Mouse (Mus musculus): ENCODE measurements around the gene Mtfr1l. TPM values are rescaled to one million over a fixed set of nuclear protein-coding genes. Genes with fewer than 3 reads are reported as not detected.
A peak's percentile ranks its signal among the peaks of the same experiment; 100 is the strongest.
"Not testable (repeated sequence)": the region's sequence is repeated elsewhere in the genome, so short reads cannot be mapped to it uniquely, and the experiment has no call there.

The Mtfr1l gene
- total and polyA plus RNA-seq, 2 experiments from 2014 or later = 167 to 191 TPM

GRCm38 (mm10) chr4:134510396-134510795 is 24.8 kb downstream of the Mtfr1l start:
- H3K4me3 ChIP-seq (ENCODE audit: low read depth, low read length) = no peak overlapping the region
- 78% methylated on average over 4 of the region's 4 CpGs for WGBS
- no peak for TF ChIP-seq CTCF (IDR thresholded peaks at IDR 0.05)
- 0 out of 2 replicates have a peak overlapping the region, but pooled peaks have one; percentile 12 for H3K27ac ChIP-seq (ENCODE audit: low read depth, low read length)
- peak; percentile 29 for ATAC-seq (ENCODE audit: low FRiP score)
- peaks cover 19% of the 10 kb centered on the region for H3K36me3 ChIP-seq (ENCODE audit: insufficient read depth, low read length)
- DNase-seq (ENCODE audit: low spot score) = no peak
- H3K9me3 ChIP-seq (ENCODE audit: low read length) = no peaks in the 10 kb centered on the region
- H3K27me3 ChIP-seq (ENCODE audit: insufficient read depth, low read length) = no peaks in the 10 kb centered on the region
- peaks cover 6% of the 10 kb centered on the region; the same call in 1 of the 2 replicates for H3K4me1 ChIP-seq (ENCODE audit: insufficient read depth, low read length)
- 0 out of 2 replicates have a peak overlapping the region, but pooled peaks have one; percentile 98 for H3K4me2 ChIP-seq (ENCODE audit: low read depth, low read length, poor library complexity, severe bottlenecking)
- no peak overlapping the region for H3K9ac ChIP-seq (replicated peaks; ENCODE audit: low read length, poor library complexity, severe bottlenecking)

- Histone ChIP-seq H3K9me3 (ENCODE audit: low read length) (no peaks in the 10 kb centered on the region), H3K27ac (ENCODE audit: low read depth, low read length) (no peak overlapping the region), H3K27me3 (ENCODE audit: insufficient read depth, low read length) (no peaks in the 10 kb centered on the region), H3K4me1 (ENCODE audit: insufficient read depth, low read length) (peaks cover 6% of the 10 kb centered on the region; the same call in 1 of the 2 replicates), H3K4me3 (ENCODE audit: low read depth, low read length) (no peak overlapping the region), H3K4me2 (ENCODE audit: low read depth, low read length, poor library complexity, severe bottlenecking) (no peak overlapping the region), H3K36me3 (ENCODE audit: insufficient read depth, low read length) (peaks cover 19% of the 10 kb centered on the region), H3K9ac (replicated peaks; ENCODE audit: low read length, poor library complexity, severe bottlenecking) (no peak overlapping the region)
- DNase-seq (ENCODE audit: low spot score) (no peak), ATAC-seq (ENCODE audit: low FRiP score) (no peak)
- TF ChIP-seq CTCF (IDR thresholded peaks at IDR 0.05) = no peak
- 86% methylated on average over 19 of the region's 19 CpGs for WGBS
Observed at GRCm38 (mm10) chr4:134506713-134507112, 28.5 kb downstream of the Mtfr1l start.

DNA sequence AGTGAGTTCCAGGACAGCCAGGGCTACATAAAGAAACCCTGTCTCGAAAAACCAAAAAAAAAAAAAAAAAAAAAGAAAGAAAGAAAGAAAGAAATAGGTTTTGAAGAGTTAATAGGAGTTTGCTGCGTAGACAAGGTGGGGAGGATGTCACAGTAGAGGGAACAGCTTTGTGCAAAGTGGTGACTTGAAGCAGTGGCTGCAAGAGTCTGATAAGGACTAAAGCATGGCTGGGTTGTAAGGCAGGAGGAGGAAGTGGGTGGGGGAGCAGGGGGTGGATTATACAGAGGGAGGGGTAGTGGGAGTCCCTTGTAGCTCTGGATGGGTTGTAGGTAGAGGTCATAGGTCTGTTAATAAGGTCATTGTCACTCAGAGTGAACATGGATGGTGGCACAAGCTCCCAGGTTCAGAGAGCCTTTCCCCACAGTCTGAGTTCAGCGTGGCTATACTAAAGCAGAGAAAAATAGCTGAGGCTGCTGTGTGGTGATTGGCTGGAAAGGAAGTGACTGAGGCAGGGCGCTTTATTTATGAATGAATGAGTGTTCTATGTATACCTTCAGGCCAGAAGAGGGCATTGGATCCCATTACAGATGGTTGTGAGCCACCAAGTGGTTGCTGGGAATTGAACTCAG is 29.1 kb downstream of the Mtfr1l start:
- ATAC-seq (ENCODE audit: low FRiP score) = no peak
- no peak for TF ChIP-seq CTCF (IDR thresholded peaks at IDR 0.05)

GRCm38 (mm10) chr4:134505303-134505789 is 29.8 kb downstream of the Mtfr1l start:
- TF ChIP-seq CTCF (IDR thresholded peaks at IDR 0.05) = no peak
- ATAC-seq (ENCODE audit: low FRiP score) (no peak), DNase-seq (ENCODE audit: low spot score) (no peak)
- Histone ChIP-seq H3K4me2 (ENCODE audit: low read depth, low read length, poor library complexity, severe bottlenecking) (no peak overlapping the region), H3K4me3 (ENCODE audit: low read depth, low read length) (no peak overlapping the region), H3K4me1 (ENCODE audit: insufficient read depth, low read length) (no peaks in the 10 kb centered on the region), H3K9ac (replicated peaks; ENCODE audit: low read length, poor library complexity, severe bottlenecking) (no peak overlapping the region), H3K9me3 (ENCODE audit: low read length) (no peaks in the 10 kb centered on the region), H3K27me3 (ENCODE audit: insufficient read depth, low read length) (no peaks in the 10 kb centered on the region), H3K27ac (ENCODE audit: low read depth, low read length) (no peak overlapping the region), H3K36me3 (ENCODE audit: insufficient read depth, low read length) (peaks cover 19% of the 10 kb centered on the region)
- WGBS = 90% methylated on average over 4 of the region's 4 CpGs

More for the DNA sequence above, 29.1 kb downstream of the Mtfr1l start:
- H3K9ac ChIP-seq (replicated peaks; ENCODE audit: low read length, poor library complexity, severe bottlenecking) = no peak overlapping the region
- no peaks in the 10 kb centered on the region for H3K27me3 ChIP-seq (ENCODE audit: insufficient read depth, low read length)
- no peak overlapping the region for H3K27ac ChIP-seq (ENCODE audit: low read depth, low read length)
- H3K4me2 ChIP-seq (ENCODE audit: low read depth, low read length, poor library complexity, severe bottlenecking) = no peak overlapping the region
- H3K4me3 ChIP-seq (ENCODE audit: low read depth, low read length) = no peak overlapping the region
- no peaks in the 10 kb centered on the region for H3K9me3 ChIP-seq (ENCODE audit: low read length)
- DNase-seq (ENCODE audit: low spot score) = no peak
- peaks cover 19% of the 10 kb centered on the region for H3K36me3 ChIP-seq (ENCODE audit: insufficient read depth, low read length)
- H3K4me1 ChIP-seq (ENCODE audit: insufficient read depth, low read length) = peaks cover 3% of the 10 kb centered on the region; the same call in 1 of the 2 replicates
- 88% methylated on average over 3 of the region's 4 CpGs for WGBS

GRCm38 (mm10) chr4:134503686-134504357 is 31.4 kb downstream of the Mtfr1l start:
- no peak overlapping the region for H3K27ac ChIP-seq (ENCODE audit: low read depth, low read length)
- no peak overlapping the region for H3K4me2 ChIP-seq (ENCODE audit: low read depth, low read length, poor library complexity, severe bottlenecking)
- H3K36me3 ChIP-seq (ENCODE audit: insufficient read depth, low read length) = peaks cover 19% of the 10 kb centered on the region
- H3K4me1 ChIP-seq (ENCODE audit: insufficient read depth, low read length) = no peaks in the 10 kb centered on the region
- no peak overlapping the region for H3K9ac ChIP-seq (replicated peaks; ENCODE audit: low read length, poor library complexity, severe bottlenecking)
- 78% methylated on average over 4 of the region's 4 CpGs for WGBS
- H3K27me3 ChIP-seq (ENCODE audit: insufficient read depth, low read length) = no peaks in the 10 kb centered on the region
- ATAC-seq (ENCODE audit: low FRiP score) (no peak), DNase-seq (ENCODE audit: low spot score) (no peak)
- no peak for TF ChIP-seq CTCF (IDR thresholded peaks at IDR 0.05)
- H3K9me3 ChIP-seq (ENCODE audit: low read length) = no peaks in the 10 kb centered on the region
- H3K4me3 ChIP-seq (ENCODE audit: low read depth, low read length) = no peak overlapping the region

DNA sequence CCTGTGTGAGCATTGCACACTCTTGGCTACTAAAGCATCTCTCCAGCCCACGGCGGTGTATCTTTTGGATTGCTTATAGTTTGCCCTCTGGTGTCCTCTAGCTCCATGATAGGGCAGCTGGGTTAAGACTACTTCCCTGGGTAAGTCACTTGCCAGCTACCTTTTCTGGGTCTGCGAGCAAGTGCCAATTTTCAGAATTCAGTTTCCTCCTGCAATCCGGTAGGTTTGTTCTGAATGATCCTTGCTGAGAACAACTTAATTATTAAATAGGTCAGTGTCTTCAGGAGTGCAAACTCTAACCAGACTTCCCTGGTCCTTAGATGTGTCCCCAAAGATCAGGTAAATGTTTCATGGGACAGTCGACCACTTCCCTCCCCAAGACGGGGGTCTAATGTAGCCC is 34.1 kb downstream of the Mtfr1l start:
- Histone ChIP-seq H3K4me2 (ENCODE audit: low read depth, low read length, poor library complexity, severe bottlenecking) (no peak overlapping the region), H3K27ac (ENCODE audit: low read depth, low read length) (no peak overlapping the region), H3K4me3 (ENCODE audit: low read depth, low read length) (no peak overlapping the region), H3K9me3 (ENCODE audit: low read length) (no peaks in the 10 kb centered on the region), H3K36me3 (ENCODE audit: insufficient read depth, low read length) (no peaks in the 10 kb centered on the region; the same call in 1 of the 2 replicates), H3K27me3 (ENCODE audit: insufficient read depth, low read length) (no peaks in the 10 kb centered on the region), H3K4me1 (ENCODE audit: insufficient read depth, low read length) (peaks cover 6% of the 10 kb centered on the region), H3K9ac (replicated peaks; ENCODE audit: low read length, poor library complexity, severe bottlenecking) (no peak overlapping the region)
- ATAC-seq (ENCODE audit: low FRiP score) = no peak
- no peak for DNase-seq (ENCODE audit: low spot score)
- WGBS = 95% methylated on average over 6 of the region's 6 CpGs
- no peak for TF ChIP-seq CTCF (IDR thresholded peaks at IDR 0.05)

- H3K4me1 ChIP-seq (ENCODE audit: insufficient read depth, low read length) = peaks cover 13% of the 10 kb centered on the region
- peak overlapping the region; percentile 44; the same call in 1 of the 2 replicates for H3K27ac ChIP-seq (ENCODE audit: low read depth, low read length)
- not testable (repeated sequence) for H3K9me3 ChIP-seq (ENCODE audit: low read length); H3K4me2 ChIP-seq (ENCODE audit: low read depth, low read length, poor library complexity, severe bottlenecking); H3K4me3 ChIP-seq (ENCODE audit: low read depth, low read length); DNase-seq (ENCODE audit: low spot score); H3K9ac ChIP-seq (replicated peaks; ENCODE audit: low read length, poor library complexity, severe bottlenecking); ATAC-seq (ENCODE audit: low FRiP score); H3K36me3 ChIP-seq (ENCODE audit: insufficient read depth, low read length); H3K27me3 ChIP-seq (ENCODE audit: insufficient read depth, low read length)
- WGBS = 90% methylated on average over 6 of the region's 6 CpGs
Observed at GRCm38 (mm10) chr4:134498983-134499382, 36.2 kb downstream of the Mtfr1l start.

Data from midbrain, postnatal 0 days (tissue).